Mouse (Mus musculus) small intestine, adult 2 months (tissue): Measurements from ENCODE around the gene P4htm. TPM values are rescaled to one million over a fixed set of nuclear protein-coding genes. Genes with fewer than 3 reads are reported as not detected.
A peak's percentile ranks its signal among the peaks of the same experiment; 100 is the strongest.

Source experiments
- H3K27ac ChIP-seq: fragments of 200-500 bp; 2 replicates; pipeline ENCODE4 v1.5.1; 2012; ENCODE audit warnings: low read depth, low read length, control low read depth, inconsistent platforms; ENCODE audit not compliant: insufficient read depth
- H3K27me3 ChIP-seq: fragments of 200-500 bp; 2 replicates; pipeline ENCODE4 v1.6.1; 2012; ENCODE audit warnings: mild to moderate bottlenecking, moderate library complexity, low read length, inconsistent platforms; ENCODE audit not compliant: control insufficient read depth, insufficient read depth
- H3K36me3 ChIP-seq: fragments of 200-500 bp; 2 replicates; pipeline ENCODE4 v1.6.1; 2012; ENCODE audit warnings: mild to moderate bottlenecking, low read length, control low read depth, inconsistent platforms; ENCODE audit not compliant: control insufficient read depth, insufficient read depth
- H3K4me1 ChIP-seq: fragments of 200-500 bp; 2 replicates; pipeline ENCODE4 v1.6.1; 2012; ENCODE audit warnings: low read length, inconsistent platforms, mixed read lengths; ENCODE audit not compliant: control insufficient read depth, insufficient read depth, insufficient read length
- H3K4me3 ChIP-seq: fragments of 200-500 bp; 2 replicates; pipeline ENCODE4 v1.5.1; 2012; ENCODE audit warnings: low read depth, mild to moderate bottlenecking, control low read depth, inconsistent platforms, low read length, moderate library complexity
- CTCF ChIP-seq: fragments of 200-500 bp; IDR thresholded peaks from 2 replicates; pipeline ENCODE4 v1.5.1; 2012; ENCODE audit warnings: low read depth, mild to moderate bottlenecking, control low read depth, inconsistent platforms, low read length, moderate library complexity, mixed read lengths; ENCODE audit not compliant: insufficient replicate concordance, insufficient read length; ENCODE audit errors: extremely low read depth
- POLR2A ChIP-seq: fragments of 200-500 bp; IDR thresholded peaks from 2 replicates; pipeline ENCODE4 v1.6.1; 2012; ENCODE audit warnings: low read depth, mild to moderate bottlenecking, control low read depth, inconsistent platforms, low read length, moderate library complexity
- WGBS: fragments of 180-500 bp; shearing (Covaris S2); methylation state at CpG from one replicate; pipeline ENCODE4 v1.1.7; 2018; 5-methylcytosine and 5-hydroxymethylcytosine counted together
- polyA plus RNA-seq: library from polyadenylated mRNA; depleted of rRNA; stranded (reverse); fragments of >200 nt; gene quantifications from 2 replicates; pipeline ENCODE4 v1.2.3, GENCODE M21; 2012

The P4htm gene
- polyA plus RNA-seq, 1 experiment, result 4.8 TPM

DNA sequence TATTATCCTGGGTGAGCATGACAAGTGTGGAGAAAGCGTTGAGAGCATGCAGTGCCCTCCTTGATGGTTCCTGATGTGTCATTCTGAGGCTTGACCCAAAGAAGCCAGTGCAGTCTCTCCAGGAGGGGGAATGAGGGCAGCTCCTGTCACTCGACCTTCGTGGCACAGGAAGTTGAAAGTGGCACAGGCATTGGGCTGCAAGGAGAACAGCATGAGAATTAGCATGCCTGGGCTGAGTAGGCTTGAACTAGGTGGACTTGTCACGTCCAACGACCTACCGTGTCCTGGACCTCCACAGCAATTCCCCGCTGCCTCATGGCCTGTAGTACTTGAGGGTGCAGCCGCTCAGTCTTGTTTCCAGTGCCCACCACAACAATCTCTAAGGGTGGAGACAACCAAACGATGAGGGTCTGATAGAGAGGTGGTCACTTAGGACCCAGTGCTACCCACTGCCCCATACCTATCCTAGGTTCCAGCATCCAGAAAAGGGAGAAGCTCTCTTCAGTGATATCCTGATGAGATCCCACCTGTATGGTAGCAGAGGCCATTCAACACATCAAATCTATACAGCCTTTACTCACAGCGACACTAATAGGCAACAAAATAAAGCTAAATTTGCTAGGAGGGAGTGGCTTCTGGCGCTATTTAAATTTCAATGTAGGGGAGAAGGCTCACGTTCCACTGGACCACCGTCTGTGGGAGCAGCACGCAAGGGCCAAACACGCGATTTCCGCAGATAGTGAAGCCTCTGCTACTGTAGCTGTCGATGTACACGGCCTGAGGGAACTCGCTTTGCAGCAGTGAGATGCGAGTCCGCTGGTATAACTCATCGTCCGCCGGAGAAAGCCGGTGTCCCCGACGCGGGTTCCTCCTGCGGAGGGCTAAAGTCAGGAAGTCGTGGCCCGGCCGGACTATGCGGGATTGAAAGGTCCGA, 31.3 kb downstream of the P4htm start:
- Histone ChIP-seq H3K4me3 (peak overlapping the region; percentile 92), H3K36me3 (peaks cover 9% of the 10 kb centered on the region), H3K27me3 (no peaks in the 10 kb centered on the region), H3K4me1 (peaks cover 20% of the 10 kb centered on the region), H3K27ac (peak overlapping the region; percentile 96)
- TF ChIP-seq POLR2A (no peak), CTCF (no peak)
- 9% methylated on average over 35 of the region's 35 CpGs for WGBS

GRCm38 (mm10) chr9:108564131-108564530, 33.3 kb downstream of the P4htm start:
- 43% methylated on average over 7 of the region's 7 CpGs for WGBS
- TF ChIP-seq CTCF, result no peak
- TF ChIP-seq POLR2A, result no peak
- no peak overlapping the region for H3K4me3 ChIP-seq
- peaks cover 13% of the 10 kb centered on the region for H3K36me3 ChIP-seq
- H3K27ac ChIP-seq, result no peak overlapping the region
- peaks cover 16% of the 10 kb centered on the region; the same call in 1 of the 2 replicates for H3K4me1 ChIP-seq
- no peaks in the 10 kb centered on the region for H3K27me3 ChIP-seq

DNA sequence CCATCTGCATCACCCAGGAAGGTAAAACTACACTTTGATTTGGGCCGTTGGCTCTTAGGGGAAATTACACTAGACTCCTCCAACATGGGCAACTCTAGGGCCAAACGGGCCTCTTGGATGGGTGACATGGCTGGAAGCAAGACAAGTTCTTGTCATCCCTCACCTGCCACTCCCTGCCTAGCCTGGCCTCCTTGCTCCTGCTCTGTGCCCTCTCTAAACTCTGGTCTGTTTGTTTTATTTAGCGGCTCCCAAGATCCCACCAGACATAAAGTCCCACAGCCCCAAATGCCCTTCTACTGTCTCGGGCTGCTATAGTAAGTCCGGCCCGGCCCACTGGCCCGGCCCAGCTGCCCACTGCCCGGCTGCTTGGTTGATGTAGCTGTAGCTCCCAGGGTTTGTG, 33.8 kb downstream of the P4htm start:
- Histone ChIP-seq H3K27ac (no peak overlapping the region), H3K27me3 (no peaks in the 10 kb centered on the region), H3K36me3 (peaks cover 17% of the 10 kb centered on the region), H3K4me3 (no peak overlapping the region), H3K4me1 (peaks cover 15% of the 10 kb centered on the region; the same call in 1 of the 2 replicates)
- WGBS, result 85% methylated on average over 8 of the region's 8 CpGs
- TF ChIP-seq CTCF (no peak), POLR2A (no peak)

DNA sequence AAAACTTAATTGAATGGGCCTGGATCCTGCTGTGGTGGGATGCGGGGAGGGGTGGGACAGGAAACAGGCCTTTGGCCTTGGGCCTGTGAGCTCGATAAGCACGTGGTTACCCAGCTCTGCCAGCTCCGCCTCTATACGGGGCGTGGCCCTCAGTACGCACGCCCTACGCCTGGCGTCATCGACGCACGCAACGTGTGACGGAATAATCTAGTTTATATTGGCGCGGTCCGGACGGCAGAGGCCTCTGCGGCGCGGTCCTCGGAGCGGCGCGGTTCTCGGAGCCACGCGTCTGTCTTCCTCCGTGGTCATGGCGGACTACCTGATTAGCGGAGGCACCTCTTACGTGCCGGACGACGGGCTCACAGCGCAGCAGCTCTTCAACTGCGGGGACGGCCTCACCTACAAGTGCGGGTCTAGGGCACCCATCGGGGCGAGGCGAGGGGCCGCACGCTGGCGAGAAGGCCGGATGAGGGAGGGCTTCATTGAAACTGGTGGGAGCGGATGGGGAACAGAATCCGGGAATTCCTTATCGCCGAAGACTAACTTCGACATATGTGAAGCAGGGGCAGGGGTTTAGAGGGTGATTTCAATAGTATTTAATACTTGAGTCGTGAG, 37.1 kb downstream of the P4htm start, which contains the start of gene Impdh2:
Gene Impdh2, plus strand, starts transcription at position 60 of the 615 bp plus-strand sequence.
- under 1% methylated on average over 53 of the region's 53 CpGs for WGBS
- peaks cover 45% of the 10 kb centered on the region for H3K36me3 ChIP-seq
- H3K4me3 ChIP-seq, result peak within 1 kb of the TSS; percentile 74
- peaks cover 6% of the 10 kb centered on the region; the same call in 1 of the 2 replicates for H3K4me1 ChIP-seq
- no peak for TF ChIP-seq CTCF
- peak; percentile 70; the same call in 1 of the 2 replicates for TF ChIP-seq POLR2A
- H3K27me3 ChIP-seq, result no peaks in the 10 kb centered on the region
- H3K27ac ChIP-seq, result 0 out of 2 replicates have a peak within 1 kb of the TSS, but pooled peaks have one; percentile 5

- H3K4me3 ChIP-seq, result no peak overlapping the region
- peaks cover 53% of the 10 kb centered on the region for H3K36me3 ChIP-seq
- H3K27me3 ChIP-seq, result no peaks in the 10 kb centered on the region
- no peak overlapping the region for H3K27ac ChIP-seq
- no peak for TF ChIP-seq POLR2A
- peaks cover 6% of the 10 kb centered on the region; the same call in 1 of the 2 replicates for H3K4me1 ChIP-seq
- WGBS, result 91% methylated on average over 4 of the region's 4 CpGs
Measured at GRCm38 (mm10) chr9:108559169-108559568, 38.3 kb downstream of the P4htm start.

DNA sequence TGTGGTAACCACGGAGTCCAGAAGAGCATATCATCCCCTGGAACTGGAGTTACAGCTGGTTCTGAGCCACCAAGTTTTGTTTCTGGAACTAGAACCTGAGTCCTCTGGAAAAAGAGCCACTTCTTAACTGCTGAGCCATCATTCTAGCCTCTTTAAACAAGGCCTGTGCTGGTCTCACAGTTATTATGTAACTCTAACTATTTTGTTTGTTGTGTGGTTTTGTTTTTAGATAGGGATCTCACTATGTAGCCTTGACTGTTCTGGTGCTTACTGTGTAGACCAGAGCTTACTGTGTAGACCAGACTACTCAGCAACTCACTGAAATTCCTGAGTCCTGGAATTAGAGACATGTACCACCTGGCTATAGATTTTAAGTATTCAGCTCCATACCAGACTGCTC, 50.6 kb downstream of the P4htm start:
- H3K4me3 ChIP-seq, result no peak overlapping the region
- H3K4me1 ChIP-seq, result peaks cover 3% of the 10 kb centered on the region; the same call in 1 of the 2 replicates
- no peak overlapping the region for H3K27ac ChIP-seq
- 83% methylated on average over 1 of the region's 1 CpGs for WGBS
- no peak for TF ChIP-seq POLR2A
- no peak for TF ChIP-seq CTCF
- no peaks in the 10 kb centered on the region for H3K27me3 ChIP-seq
- H3K36me3 ChIP-seq, result peaks cover 69% of the 10 kb centered on the region

DNA sequence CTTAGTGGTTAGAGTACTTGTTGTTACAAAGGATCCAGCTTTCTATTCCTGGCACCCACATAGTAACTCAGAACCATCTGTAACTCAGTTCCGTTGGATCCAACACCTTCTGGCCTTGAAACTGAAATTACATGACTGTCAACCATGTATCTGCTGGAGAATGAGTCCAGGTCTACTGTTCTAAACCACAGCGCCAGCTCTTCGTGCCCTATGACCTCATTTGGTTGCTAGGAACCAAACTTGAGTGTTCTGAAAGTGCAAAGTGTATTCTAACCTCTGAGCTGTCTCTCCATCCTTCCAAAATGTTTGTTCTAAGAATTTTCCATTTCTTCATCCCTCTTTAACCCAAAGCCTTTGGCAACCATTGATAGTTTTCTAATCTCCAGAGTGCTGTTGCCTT, 51.5 kb downstream of the P4htm start:
- WGBS, result 85% methylated on average over 3 of the region's 3 CpGs
- Histone ChIP-seq H3K27me3 (no peaks in the 10 kb centered on the region), H3K27ac (no peak overlapping the region), H3K4me3 (no peak overlapping the region), H3K36me3 (peaks cover 72% of the 10 kb centered on the region), H3K4me1 (no peaks in the 10 kb centered on the region)
- TF ChIP-seq CTCF, result no peak
- TF ChIP-seq POLR2A, result no peak
